Mouse (Mus musculus): ENCODE data around the gene Ddo.

Ddo gene

DNA sequence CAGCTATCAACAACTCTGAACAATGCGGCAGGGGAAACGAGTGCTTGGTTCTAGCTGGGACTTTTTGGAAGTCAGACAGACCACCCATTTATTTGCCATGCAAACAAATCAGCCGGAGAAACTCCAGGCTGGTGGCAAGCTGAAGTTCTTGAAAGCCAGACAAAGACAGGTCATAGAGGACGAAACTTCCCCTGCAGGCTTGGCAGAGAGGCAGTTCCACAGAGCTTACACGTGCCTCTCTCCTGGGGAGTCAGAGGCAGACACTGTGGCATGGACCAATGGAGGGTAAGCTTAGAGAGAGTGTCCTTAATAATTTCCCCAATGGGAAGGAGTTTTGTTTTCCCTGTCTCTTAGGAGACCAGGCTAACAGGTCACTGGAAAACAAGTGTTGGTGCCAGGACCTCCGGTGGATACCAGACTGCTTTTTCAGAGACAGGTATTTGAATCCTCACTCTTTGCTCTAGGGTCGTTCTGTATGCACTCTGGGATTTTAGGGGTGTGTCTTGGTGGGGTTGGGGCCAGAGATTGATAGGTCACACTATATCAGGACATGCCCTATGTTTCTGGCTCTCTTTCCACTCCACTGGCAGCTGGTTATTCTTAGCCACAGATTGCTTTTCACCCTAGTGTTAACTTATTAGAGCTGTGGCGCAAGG, at the start of gene Ddo:
Ddo (plus strand) TSS at position 356 of the 656 bp plus-strand sequence.
- DNase-seq (ENCODE audit: low spot score in 2 of 2) = peak; percentile 87 to 91

DNA sequence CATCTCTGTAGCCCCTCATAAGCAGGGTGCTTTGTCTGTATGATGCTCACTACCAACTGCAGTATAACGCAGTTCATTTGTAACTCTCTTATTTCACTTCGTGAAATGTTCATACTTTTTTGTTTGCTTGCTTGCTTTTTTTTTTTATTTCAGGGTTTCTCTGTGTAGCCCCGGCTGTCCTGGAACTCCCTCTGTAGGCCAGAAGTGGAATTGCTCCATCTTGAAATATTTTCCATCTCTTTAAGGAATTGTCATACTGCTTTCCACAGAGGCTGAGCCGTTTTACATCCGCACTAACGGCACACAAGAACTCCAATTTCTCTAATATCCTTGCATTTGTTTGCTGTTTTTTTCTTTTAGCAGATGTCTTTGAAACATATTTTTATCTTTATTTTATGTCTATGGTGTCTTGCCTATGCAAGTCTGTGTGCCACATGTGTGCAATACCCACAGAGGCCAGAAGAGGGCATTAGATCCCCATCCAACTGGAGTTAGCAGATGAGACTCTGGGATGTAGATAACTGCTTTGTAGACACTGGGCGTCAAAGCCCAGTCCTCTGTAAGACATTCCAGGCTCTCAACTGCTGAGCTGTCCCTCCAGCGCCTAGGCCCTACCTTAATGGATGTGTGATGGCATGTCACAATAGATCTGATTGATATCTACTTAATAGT, 46.1 kb upstream of the Ddo start:
- no peak for DNase-seq (ENCODE audit: low spot score in 2 of 2)

DNA sequence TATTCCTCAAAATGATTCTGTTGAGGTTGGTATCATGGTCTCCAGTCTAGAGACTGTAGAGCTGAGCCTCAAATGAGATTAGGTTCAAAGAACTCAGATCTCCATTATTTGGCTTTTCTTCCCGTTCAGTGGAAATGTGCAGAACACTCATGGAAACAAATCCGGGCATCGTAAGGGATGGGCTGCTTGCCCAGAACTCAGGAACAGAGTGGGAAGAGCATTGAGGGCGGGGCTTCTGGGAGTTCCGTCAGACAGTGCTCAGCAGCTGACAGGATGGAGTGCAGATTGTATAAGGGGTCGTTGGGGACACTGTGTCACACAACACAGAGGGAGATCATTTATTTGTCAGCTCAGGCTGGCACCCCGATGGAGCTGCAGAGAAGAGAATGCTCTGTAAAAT, 37.6 kb upstream of the Ddo start:
- DNase-seq (ENCODE audit: low spot score in 2 of 2) = no peak

DNA sequence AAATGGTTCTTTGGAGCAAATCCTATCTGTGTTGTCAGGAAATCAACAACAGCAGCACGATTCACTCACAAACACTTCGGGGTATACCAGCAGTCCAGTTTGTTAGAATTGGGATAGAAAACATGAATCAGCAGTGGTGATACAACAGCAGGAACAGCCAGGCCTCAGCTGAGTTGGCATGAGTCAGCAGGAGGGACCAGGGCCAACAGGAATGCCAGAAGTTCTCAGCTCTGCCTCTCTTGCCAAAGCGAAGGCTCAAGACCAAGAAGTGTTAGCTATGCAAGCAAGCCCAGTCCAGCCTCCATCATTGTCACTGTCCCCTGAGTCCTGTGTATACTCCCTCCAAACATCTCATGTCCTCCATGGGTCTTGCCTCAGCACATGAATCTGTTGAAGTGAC, 32.6 kb upstream of the Ddo start:
- DNase-seq (ENCODE audit: low spot score in 2 of 2) = peak in 1 of 2 experiments; percentile 12

DNA sequence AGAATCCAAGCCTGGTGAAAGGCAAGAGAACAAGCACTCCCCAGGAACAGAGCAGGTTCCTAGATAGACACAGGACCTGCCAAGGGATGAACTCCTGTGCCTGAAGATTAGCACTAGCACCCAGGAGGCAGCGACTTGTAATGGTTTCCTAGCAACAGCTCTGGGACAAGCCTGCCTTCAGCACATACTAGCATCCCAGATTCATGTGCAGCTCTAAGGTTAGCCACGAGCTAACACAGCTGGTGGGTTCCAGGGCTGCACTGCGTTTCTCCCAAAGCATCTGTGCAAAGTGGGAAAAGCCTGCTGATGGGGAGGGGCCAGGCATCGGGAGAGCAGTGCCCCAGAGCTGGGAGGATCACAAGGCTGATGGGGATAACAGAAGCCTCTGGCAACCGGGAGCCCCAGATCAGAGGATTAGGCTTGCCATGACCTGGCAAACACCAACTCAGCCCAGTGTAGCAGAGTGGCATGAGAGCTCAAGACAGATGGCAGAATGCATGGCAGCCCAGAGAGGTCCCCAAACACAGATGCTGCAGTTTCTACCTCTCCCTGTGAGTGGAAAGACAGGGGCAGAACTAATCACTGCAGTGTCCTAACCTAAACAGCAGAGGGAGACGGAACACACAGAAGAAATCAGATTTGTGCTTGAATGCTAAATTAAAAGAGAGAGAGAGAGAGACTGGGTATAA, 25.0 kb upstream of the Ddo start:
- DNase-seq (ENCODE audit: low spot score in 2 of 2) = no peak

DNA sequence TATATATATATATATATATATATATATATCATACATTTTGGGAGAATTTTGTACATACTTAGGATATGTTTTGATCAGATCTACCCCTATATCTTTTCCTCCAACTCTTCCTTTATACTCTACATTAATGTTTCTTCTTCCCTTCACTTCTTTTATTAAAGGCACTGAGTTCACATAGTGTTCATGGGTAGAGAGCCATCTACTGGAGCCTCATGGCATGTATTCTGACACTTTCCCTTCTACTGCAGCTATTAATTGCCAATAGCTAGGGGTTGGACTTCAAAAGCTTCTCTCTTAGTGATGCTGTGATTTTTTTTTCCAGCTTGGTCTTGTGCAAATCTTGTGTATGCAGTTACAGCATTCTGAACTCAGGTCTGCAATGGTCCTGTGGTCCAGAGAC, 11.8 kb upstream of the Ddo start:
- DNase-seq (ENCODE audit: low spot score in 2 of 2) = no peak

DNA sequence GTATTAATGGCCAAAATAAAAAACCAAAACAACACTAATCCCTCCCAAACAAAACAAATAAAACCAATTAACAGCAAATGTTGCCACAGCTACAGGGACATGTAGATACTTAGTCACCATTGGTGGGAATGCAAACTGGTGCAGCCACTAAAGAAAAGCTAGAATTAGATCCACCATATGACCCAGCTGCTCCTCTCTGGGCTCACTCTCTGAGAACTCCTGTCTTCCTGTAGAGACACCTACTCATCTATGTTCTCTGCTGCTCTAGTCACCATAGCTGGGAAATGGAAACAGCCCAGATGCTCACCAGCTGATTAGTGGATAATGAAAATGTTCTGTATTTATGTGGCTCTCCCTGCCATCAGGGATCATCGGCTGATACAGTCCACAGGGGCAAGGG, 10.1 kb upstream of the Ddo start:
- DNase-seq (ENCODE audit: low spot score in 2 of 2) = no peak

DNA sequence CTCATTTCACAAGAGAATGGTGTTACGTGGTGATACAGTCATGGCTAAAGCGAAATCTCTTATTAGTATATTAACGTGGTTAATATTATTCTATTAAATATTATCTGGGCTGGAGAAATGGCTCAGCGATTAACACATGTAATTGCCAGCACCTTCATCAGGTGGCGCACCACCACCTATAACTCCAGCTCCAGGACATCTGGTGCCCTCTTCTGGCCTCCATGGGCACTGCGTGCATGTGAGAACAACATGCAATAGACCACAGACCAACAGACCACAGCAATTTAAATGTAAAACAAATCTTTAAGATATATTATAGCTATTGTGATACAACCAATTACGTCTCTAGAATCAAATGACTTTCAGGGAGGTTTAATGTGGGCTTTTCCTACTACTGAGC, 671 bp upstream of the Ddo start:
- peak in 1 of 2 experiments; percentile 30 for DNase-seq (ENCODE audit: low spot score in 2 of 2)

DNA sequence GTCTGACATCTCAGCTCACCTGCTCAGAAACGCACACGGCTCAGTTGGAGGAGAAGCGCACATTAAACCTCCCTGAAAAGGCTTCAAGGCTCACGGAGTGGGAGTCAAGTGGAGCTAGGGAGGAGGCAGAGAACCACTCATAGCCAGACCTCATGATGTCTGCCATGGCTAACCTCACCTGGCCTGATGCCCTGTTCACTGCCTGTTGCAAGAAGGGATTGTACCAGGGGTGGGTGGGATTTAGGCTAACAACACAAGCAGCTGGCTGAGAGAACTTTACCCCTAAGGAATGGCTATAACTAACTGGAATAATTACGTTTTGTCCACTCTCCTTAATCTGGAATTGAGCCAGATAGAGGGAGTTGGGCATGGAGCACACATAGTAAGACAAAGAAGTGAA, 646 bp downstream of the Ddo start:
- DNase-seq (ENCODE audit: low spot score in 2 of 2) = peak; percentile 29 to 48

DNA sequence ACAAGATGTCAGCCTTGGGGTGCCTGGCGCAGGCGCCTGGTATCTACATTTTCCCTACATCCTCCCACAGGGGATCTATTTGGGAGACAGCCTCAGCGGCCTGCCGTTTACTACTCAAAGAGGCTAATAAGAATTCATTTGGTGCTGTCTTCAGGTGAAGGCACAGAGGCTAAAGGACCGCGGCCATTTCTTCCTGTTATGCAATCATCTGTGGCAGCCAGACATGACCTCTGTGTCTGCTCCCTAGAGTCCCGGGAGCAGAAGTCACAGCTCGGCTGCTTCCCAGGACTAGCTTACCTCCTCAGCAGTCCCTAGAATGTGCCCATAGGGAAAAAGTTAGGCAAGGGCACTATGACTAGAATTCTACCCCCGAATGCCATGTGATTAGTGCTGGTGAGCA, 1.1 kb downstream of the Ddo start:
- peak in 1 of 2 experiments; percentile 35 for DNase-seq (ENCODE audit: low spot score in 2 of 2)

DNA sequence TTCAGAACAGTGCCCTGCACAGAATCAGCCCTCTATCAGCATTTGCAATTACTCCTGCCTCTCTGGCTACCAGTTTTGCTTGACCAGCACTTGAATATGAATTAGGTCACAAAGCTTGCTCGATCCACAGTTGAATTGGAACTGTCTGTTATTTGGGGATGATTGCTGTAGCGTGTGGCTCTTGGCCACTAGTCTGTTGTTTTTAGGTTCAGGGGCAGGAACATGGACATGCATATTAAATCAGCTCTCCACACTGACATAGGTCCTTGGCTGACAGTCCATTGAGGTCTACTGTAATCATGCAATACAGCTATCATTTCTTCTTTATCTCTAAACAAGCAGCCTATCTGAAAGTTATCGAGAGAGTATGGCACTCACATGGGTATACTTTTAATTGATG, 2.3 kb downstream of the Ddo start:
- DNase-seq (ENCODE audit: low spot score in 2 of 2) = no peak

DNA sequence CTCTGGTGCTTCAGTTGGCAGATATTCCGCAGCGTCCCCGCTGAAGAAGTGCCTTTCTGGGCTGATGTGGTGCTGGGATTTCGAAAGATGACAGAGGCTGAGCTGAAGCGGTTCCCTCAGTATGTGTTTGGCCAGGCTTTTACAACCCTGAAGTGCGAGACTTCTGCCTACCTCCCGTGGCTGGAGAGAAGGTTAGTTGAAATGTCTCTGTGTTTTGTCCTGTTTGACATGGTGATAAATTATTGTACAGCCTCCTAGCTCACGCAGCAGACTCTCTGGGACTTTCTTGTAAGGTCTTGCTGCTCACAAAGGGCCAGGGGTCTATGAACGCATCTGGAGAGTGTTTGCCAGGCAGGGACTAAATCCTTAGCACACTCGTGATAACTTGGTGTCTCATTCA, 7.5 kb downstream of the Ddo start:
- DNase-seq (ENCODE audit: low spot score in 2 of 2) = no peak

DNA sequence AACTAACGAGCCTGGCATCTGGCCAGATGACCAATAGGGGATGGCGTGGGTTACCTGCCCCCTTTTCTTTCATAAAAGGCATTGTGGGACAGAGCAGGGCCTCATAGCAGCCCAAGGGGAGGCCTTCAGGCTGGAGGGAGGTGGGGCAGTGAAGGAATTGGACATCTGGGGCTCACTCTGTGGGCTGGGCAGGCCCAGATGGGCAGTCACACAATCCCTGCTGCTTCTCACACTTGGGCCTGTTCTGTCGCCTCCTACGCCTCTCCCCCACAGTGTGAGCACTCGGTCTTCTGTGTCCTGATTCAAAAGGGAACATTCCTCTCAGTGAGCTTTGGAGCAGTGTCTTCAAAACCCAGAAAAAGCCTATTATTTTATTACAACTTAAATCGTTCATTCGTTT, 8.5 kb downstream of the Ddo start:
- DNase-seq (ENCODE audit: low spot score in 2 of 2) = peak; percentile 8

DNA sequence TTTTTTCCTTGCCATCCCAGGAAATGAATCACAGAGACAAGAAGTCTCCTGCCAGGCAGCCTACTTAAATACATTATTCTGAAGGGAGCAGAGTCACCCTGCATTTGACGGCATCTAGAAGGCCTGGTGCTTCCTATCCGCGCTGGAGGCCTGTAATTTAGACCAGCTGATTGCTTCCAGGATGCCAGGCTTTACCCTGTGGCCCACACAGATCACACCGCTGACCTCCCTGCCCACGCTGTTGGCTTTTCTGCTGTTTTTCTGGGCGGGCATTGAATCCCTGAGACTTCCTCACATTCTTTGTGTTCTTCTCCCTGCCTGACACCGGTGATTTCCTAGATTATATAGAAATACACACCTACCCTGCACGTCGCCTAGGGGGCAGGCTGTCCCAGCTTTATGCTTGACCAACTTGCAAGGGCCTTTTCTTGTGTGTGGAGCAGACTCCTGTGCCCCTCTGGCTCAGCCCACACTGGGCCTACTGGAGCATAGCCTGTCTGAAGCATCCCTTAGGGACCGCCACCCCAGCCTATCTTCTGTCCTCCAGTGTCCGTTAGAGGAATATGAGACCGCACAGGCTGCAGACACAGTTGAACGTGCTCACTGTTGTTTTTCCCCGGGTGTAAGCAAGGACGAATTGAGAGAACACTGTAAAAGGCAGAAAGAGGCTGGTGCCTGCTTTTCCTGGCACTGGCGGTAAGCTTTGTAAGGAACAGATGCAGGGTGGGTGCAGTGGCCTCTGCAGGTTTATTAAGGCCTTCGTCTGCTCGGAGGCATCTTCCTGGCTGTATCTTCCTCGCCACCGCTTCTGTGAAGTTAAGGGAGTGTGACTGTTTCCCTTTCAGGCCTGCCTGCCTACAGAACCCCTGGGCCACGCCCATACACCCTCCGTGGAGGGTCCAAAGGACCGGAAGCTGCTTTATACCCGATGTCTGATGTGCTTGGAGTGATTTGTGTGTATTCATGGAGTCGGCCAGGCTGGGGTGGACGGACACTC, 9.3 kb downstream of the Ddo start:
- no peak for DNase-seq (ENCODE audit: low spot score in 2 of 2)

DNA sequence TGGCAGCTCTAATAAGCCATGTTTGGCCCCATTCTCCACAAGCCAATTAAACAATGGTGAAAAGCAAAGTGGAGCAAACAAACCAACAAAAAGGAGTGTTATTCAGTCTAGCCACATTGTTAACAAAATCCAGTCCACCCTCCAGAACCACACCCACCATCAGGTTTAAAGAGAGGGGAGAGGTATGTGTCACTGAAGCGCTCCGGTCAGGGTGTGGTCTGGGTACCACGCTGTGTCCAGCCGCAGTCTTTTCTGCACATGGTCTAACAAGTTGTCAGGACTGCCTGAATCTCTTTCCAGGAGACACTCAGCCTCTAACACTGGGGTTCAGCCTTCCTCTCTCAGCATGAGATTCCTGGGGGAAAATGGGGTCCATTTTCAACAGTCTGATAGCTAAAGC, 10.6 kb downstream of the Ddo start:
- no peak for DNase-seq (ENCODE audit: low spot score in 2 of 2)

DNA sequence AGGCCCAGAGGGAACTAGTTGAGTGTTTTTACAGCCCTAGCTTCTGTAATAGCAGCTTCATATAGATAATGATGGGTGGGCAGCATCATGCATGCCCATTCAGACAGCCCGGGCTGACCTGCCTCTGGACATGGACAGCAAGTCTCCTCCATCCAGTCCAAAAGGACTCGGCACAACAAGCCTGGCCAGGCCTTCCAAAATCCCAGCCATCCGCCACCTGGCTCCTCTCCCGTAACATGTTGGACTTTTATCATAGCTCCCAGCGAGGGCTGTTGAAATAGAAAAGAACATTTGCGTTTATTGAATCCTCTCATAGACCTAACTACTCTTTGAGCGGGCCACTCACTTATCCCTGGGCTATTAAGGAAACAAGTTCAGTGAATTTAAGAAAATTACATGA, 12.1 kb downstream of the Ddo start:
- DNase-seq (ENCODE audit: low spot score in 2 of 2) = peak; percentile 11 to 21

DNA sequence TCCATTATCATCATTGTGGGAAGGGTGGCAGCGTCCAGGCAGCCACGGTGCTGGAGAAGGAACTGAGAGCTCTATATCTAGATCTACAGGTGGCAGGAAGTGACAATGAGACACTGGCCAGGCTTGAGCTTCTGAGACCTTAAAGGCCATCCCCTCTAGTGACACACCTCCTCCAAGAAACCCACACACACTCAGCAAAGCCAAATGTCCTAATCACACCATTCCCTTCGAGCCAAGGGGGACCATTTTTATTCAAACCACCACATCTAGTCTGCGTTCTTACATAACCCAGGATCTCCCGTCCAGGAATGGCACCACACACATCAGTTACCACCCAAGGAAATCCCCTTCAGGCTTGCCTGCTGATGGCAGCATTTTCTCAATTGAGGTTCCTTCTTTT, 13.3 kb downstream of the Ddo start:
- no peak for DNase-seq (ENCODE audit: low spot score in 2 of 2)

DNA sequence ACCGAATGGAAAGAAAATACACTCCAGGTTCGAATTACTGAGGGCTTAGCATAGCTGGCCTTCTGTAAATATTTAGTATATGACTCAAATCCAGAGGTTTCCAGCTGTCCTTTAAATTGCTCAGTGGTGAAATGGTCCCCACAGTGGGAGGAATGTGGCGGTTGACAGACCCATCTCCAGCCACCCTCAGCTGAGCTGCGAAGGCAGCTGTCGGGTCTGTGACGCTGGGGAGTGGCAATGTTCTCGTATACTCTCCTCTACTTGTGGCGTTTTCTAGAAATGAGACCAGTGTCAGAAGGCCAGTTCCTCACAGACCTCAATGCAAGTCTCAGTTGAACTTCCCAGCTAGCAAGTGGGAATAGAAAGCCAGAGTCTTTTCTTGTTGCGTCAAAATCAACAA, 14.6 kb downstream of the Ddo start:
- DNase-seq (ENCODE audit: low spot score in 2 of 2) = no peak

DNA sequence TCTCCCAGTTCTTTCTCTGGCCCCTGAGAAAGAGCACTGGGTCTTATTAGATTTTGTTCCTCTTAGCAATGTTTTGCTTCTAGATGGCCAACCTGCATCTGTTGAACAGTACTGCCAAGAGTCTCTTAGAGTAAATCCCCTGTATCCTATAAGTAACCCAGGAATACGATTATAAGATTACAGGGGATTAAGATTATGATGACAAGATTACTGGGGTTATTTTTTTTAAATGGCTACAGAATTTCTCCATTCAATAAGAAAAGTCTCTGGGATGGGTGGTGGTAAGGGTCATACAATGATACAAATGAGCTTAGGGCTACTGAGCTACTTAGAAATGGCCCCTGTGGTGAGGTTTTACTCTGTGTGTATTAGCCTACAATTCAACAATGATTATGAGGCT, 15.5 kb downstream of the Ddo start:
- no peak for DNase-seq (ENCODE audit: low spot score in 2 of 2)

DNA sequence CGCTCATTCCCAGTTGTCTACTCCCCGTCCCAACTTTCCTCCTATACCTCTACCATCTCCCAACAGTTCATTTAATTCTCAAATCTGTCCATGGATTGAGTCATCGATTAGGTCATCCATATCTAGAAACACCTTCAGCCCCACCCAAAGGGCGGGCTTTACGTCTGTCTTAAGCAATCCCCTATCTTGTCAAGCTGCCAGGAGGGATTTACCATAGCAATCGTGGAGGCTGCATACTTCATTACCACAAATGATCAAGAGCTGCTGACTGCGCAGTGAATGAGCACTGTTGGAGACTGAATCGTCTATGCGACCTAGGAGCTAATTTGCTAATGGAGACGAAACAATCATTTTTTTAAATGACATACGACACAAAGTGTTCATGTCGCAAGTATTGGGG, 19.0 kb downstream of the Ddo start:
- no peak for DNase-seq (ENCODE audit: low spot score in 2 of 2)

DNA sequence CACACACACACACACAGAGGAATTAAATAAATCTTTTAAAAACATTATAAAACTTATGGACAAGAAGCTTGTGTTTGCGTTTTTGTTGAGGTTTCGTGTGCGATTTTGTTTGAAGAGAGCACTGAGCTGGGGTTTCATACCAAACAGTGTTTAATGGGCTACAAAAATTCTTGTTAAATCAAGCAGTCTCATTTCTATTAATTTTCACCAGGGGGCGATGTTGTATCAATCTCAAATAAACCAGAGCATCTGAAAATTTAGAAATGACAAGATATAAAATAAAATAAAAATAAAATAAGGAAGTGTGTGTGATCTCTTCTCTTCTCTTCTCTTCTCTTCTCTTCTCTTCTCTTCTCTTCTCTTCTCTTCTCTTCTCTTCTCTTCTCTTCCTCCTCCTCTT, 19.8 kb downstream of the Ddo start:
- no peak for DNase-seq (ENCODE audit: low spot score in 2 of 2)

DNA sequence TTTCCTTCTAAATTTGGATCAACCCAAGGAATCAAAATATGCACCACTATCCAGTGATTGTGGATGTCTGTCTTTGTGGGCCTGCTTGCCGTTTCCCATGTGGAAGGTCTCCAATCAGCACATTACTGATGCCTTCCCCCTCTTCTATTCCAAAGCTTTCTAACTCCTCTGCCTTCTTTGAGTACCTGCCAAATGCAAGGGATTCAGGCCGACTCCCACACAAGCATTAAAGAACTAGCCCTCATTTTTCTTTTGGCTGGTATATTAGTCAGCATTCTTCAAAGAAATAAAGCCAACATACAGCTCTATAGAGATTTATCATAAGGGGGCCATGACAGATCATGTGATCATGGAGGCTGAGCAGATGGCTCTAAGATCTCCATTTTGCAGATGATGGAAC, 21.9 kb downstream of the Ddo start:
- DNase-seq (ENCODE audit: low spot score in 2 of 2) = no peak

All from heart, adult 9 months (tissue).